Mouse (Mus musculus) forebrain, postnatal 0 days (tissue): Measurements from ENCODE around the gene Ppargc1a. TPM values are rescaled to one million over a fixed set of nuclear protein-coding genes. Genes with fewer than 3 reads are reported as not detected.

Source experiments
- ATAC-seq: fragments of 200-750 bp; cut with Nextera tagmentation; 2 replicates; pipeline ENCODE4 v1.8.0; 2017; ENCODE audit warnings: mild to moderate bottlenecking, moderate library complexity
- DNase-seq: peaks from one replicate; pipeline ENCODE4 v3.0.0-alpha.2; 2015
- H3K27ac ChIP-seq: fragments of 300-500 bp; sonication (generic); 2 replicates; pipeline ENCODE4 v1.5.1; 2014; ENCODE audit warnings: low read depth, mild to moderate bottlenecking, antibody characterized with exemption, low read length, moderate library complexity, mixed read lengths
- H3K27me3 ChIP-seq: fragments of 300-500 bp; sonication (generic); 2 replicates; pipeline ENCODE4 v1.6.1; 2014; ENCODE audit warnings: mild to moderate bottlenecking, low read length, mixed read lengths; ENCODE audit not compliant: insufficient read depth
- H3K36me3 ChIP-seq: fragments of 300-500 bp; sonication (generic); 2 replicates; pipeline ENCODE4 v1.6.1; 2014; ENCODE audit warnings: mild to moderate bottlenecking, moderate library complexity; ENCODE audit not compliant: insufficient read depth
- H3K4me1 ChIP-seq: fragments of 300-500 bp; sonication (generic); 2 replicates; pipeline ENCODE4 v1.6.1; 2014; ENCODE audit warnings: antibody characterized with exemption; ENCODE audit not compliant: insufficient read depth
- H3K4me2 ChIP-seq: fragments of 300-500 bp; sonication (generic); 2 replicates; pipeline ENCODE4 v1.6.1; 2014; ENCODE audit warnings: low read depth, mild to moderate bottlenecking, moderate library complexity
- H3K4me3 ChIP-seq: fragments of 300-500 bp; sonication (generic); 2 replicates; pipeline ENCODE4 v1.5.1; 2014; ENCODE audit warnings: low read depth, low read length, mixed read lengths
- H3K9ac ChIP-seq: fragments of 300-500 bp; sonication (generic); 2 replicates; pipeline ENCODE4 v1.6.1; 2014; ENCODE audit warnings: mild to moderate bottlenecking
- H3K9me3 ChIP-seq: fragments of 300-500 bp; sonication (generic); 2 replicates; pipeline ENCODE4 v1.6.1; 2016; ENCODE audit warnings: low read length
- CTCF ChIP-seq: sonication (generic); IDR thresholded peaks from 2 replicates; pipeline ENCODE4 v1.5.1; 2016; ENCODE audit warnings: antibody characterized with exemption, control low read depth, low read depth
- WGBS: fragments of 180-500 bp; shearing (Covaris S2); extraction: QIAGEN DNeasy Blood & Tissue Kit; methylation state at CpG from one replicate; pipeline ENCODE4 v1.1.7; 2014; 5-methylcytosine and 5-hydroxymethylcytosine counted together
- polyA plus RNA-seq: library from polyadenylated mRNA; unstranded; fragments of >200 nt; fragmentation: Nextera tagmentation; extraction: Ambion mirVana; gene quantifications from 2 replicates; pipeline ENCODE4 v1.2.1, GENCODE M21; 2015
- total RNA-seq: library from RNA; depleted of rRNA; stranded (reverse); fragments of >200 nt; gene quantifications from 2 replicates; pipeline ENCODE4 v1.2.3, GENCODE M21; 2014

The Ppargc1a gene
- total and polyA plus RNA-seq, 2 experiments from 2014 or later, result 10.4 to 13.7 TPM

- ATAC-seq (no peak), DNase-seq (no peak)
- Histone ChIP-seq H3K9me3 (no peaks in the 10 kb centered on the region), H3K4me2 (no peak overlapping the region), H3K36me3 (no peaks in the 10 kb centered on the region), H3K4me1 (no peaks in the 10 kb centered on the region), H3K4me3 (no peak overlapping the region), H3K27me3 (no peaks in the 10 kb centered on the region), H3K9ac (no peak overlapping the region), H3K27ac (no peak overlapping the region)
- WGBS, result 93% methylated on average over 1 of the region's 1 CpGs
- no peak for TF ChIP-seq CTCF
These were observed 10.1 kb upstream of the Ppargc1a start for GRCm38 (mm10) chr5:51577594-51577993.

GRCm38 (mm10) chr5:51573770-51574169, 6.2 kb upstream of the Ppargc1a start:
- TF ChIP-seq CTCF, result no peak
- Histone ChIP-seq H3K4me2 (no peak overlapping the region), H3K27me3 (no peaks in the 10 kb centered on the region), H3K27ac (no peak overlapping the region), H3K36me3 (no peaks in the 10 kb centered on the region), H3K4me3 (no peak overlapping the region), H3K4me1 (no peaks in the 10 kb centered on the region), H3K9ac (no peak overlapping the region), H3K9me3 (no peaks in the 10 kb centered on the region)
- DNase-seq (no peak), ATAC-seq (no peak)
- WGBS, result 44% methylated on average over 2 of the region's 2 CpGs

GRCm38 (mm10) chr5:51568198-51568690, 718 bp upstream of the Ppargc1a start:
- peak; percentile 85 for ATAC-seq
- no peaks in the 10 kb centered on the region for H3K27me3 ChIP-seq
- no peaks in the 10 kb centered on the region for H3K9me3 ChIP-seq
- TF ChIP-seq CTCF, result no peak
- H3K36me3 ChIP-seq, result no peaks in the 10 kb centered on the region
- no peaks in the 10 kb centered on the region for H3K4me1 ChIP-seq
- H3K4me3 ChIP-seq, result no peak overlapping the region
- no peak overlapping the region for H3K4me2 ChIP-seq
- 15% methylated on average over 8 of the region's 8 CpGs for WGBS
- DNase-seq, result peak; percentile 47
- no peak overlapping the region for H3K27ac ChIP-seq
- no peak overlapping the region for H3K9ac ChIP-seq

- 0 out of 2 replicates have a peak, but pooled peaks have one; percentile 20 for TF ChIP-seq CTCF
- WGBS, result 68% methylated on average over 2 of the region's 2 CpGs
- H3K4me1 ChIP-seq, result no peaks in the 10 kb centered on the region
- no peak overlapping the region for H3K27ac ChIP-seq
- no peaks in the 10 kb centered on the region for H3K36me3 ChIP-seq
- ATAC-seq, result no peak
- no peak overlapping the region for H3K4me2 ChIP-seq
- no peak overlapping the region for H3K4me3 ChIP-seq
- H3K9me3 ChIP-seq, result no peaks in the 10 kb centered on the region
- no peaks in the 10 kb centered on the region for H3K27me3 ChIP-seq
- no peak overlapping the region for H3K9ac ChIP-seq
- no peak for DNase-seq
These were observed 1.9 kb downstream of the Ppargc1a start for GRCm38 (mm10) chr5:51565672-51566071.

- Histone ChIP-seq H3K4me1 (no peaks in the 10 kb centered on the region), H3K27me3 (no peaks in the 10 kb centered on the region), H3K27ac (no peak overlapping the region), H3K9me3 (no peaks in the 10 kb centered on the region), H3K4me3 (no peak overlapping the region), H3K4me2 (no peak overlapping the region), H3K36me3 (no peaks in the 10 kb centered on the region), H3K9ac (no peak overlapping the region)
- TF ChIP-seq CTCF, result no peak
- ATAC-seq, result no peak
- DNase-seq, result no peak
These were observed 2.5 kb downstream of the Ppargc1a start for GRCm38 (mm10) chr5:51565038-51565437.

GRCm38 (mm10) chr5:51563574-51563973, 4.0 kb downstream of the Ppargc1a start:
- TF ChIP-seq CTCF, result no peak
- 84% methylated on average over 3 of the region's 3 CpGs for WGBS
- Histone ChIP-seq H3K9me3 (no peaks in the 10 kb centered on the region), H3K4me1 (no peaks in the 10 kb centered on the region), H3K36me3 (no peaks in the 10 kb centered on the region), H3K4me3 (no peak overlapping the region), H3K4me2 (no peak overlapping the region), H3K27ac (no peak overlapping the region), H3K9ac (no peak overlapping the region), H3K27me3 (no peaks in the 10 kb centered on the region)
- ATAC-seq (no peak), DNase-seq (no peak)

- Histone ChIP-seq H3K9ac (no peak overlapping the region), H3K4me2 (no peak overlapping the region), H3K36me3 (no peaks in the 10 kb centered on the region), H3K27ac (no peak overlapping the region), H3K9me3 (no peaks in the 10 kb centered on the region), H3K27me3 (no peaks in the 10 kb centered on the region), H3K4me3 (no peak overlapping the region), H3K4me1 (peaks cover 3% of the 10 kb centered on the region; the same call in 1 of the 2 replicates)
- DNase-seq, result no peak
- ATAC-seq, result no peak
- TF ChIP-seq CTCF, result no peak
- WGBS, result 62% methylated on average over 4 of the region's 4 CpGs
These were observed 9.8 kb downstream of the Ppargc1a start for GRCm38 (mm10) chr5:51557607-51558278.
